Mouse (Mus musculus) left cerebral cortex, adult 2 months (tissue): ENCODE results near the gene Dop1a. TPM values are rescaled to one million over a fixed set of nuclear protein-coding genes. Genes with fewer than 3 reads are reported as not detected.
A peak's percentile ranks its signal among the peaks of the same experiment; 100 is the strongest.

ENCODE experiments used
- DNase-seq, 2 experiments: peaks; one replicate each; pipeline ENCODE4 v3.0.0; 2021 to 2022; ENCODE audit warnings: low spot score in 2 of 2, mixed read lengths in 1 of 2; ENCODE audit errors: extremely low spot score in 1 of 2
- H3K27ac ChIP-seq: fragments of 200-600 bp; 2 replicates; pipeline ENCODE4 v1.8.1; 2022
- H3K4me3 ChIP-seq: fragments of 200-600 bp; 2 replicates; pipeline ENCODE4 v1.8.1; 2022
- CTCF ChIP-seq: fragments of 200-600 bp; IDR thresholded peaks from 2 replicates; pipeline ENCODE4 v1.8.1; 2022; ENCODE audit warnings: antibody characterized with exemption, mild to moderate bottlenecking, moderate library complexity
- intact Hi-C: fragments of 180-260 bp; cut with DNase I; formaldehyde crosslinking; loops from one replicate; pipeline ENCODE4 v1.15.1; 2025
- total RNA-seq, 2 experiments: library from RNA; stranded (reverse); gene quantifications; 2 replicates each; pipeline ENCODE4 v1.2.3; 2021

Dop1a gene
- total RNA-seq, 2 experiments from 2014 or later, result 61.4 to 63.9 TPM

DNA sequence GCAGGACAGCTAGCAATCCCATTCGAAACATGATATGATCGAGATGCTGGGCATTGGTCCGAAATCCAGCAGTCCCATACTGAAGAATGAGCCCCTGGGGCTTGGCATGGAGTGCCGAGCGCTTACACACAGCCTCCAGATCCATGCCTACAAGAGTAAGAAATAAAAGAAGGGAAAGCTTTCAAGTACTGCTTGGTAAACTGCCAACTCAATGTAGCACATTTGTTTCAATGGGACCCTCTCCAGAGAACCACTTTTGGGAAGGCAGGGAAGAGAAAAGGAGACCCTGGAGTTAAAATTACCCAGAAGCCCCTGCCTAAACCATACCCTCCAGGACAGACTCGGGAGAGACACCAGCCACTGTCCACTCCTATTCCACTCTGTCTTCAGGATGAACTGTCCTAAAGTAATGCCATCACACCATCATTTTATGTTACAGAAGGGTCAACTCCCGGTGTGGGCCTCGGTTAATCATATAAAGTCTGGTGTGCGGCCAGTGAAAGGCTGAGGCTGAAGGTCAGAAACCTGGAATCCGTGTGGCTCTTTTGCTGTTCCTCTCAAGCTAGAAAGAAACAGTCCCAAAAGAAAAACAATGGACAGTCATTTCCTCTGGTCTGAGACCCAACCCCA is 103.4 kb downstream of the Dop1a start:
- TF ChIP-seq CTCF, result no peak
- intact Hi-C loops, result loop anchor here (5.0 to 10.0 kb wide), 2 partner anchors 796 to 823 kb away; partner anchors contain the start of gene Ibtk
- DNase-seq, result no peak
- no peak overlapping the region for H3K27ac ChIP-seq
- H3K4me3 ChIP-seq, result no peak overlapping the region

DNA sequence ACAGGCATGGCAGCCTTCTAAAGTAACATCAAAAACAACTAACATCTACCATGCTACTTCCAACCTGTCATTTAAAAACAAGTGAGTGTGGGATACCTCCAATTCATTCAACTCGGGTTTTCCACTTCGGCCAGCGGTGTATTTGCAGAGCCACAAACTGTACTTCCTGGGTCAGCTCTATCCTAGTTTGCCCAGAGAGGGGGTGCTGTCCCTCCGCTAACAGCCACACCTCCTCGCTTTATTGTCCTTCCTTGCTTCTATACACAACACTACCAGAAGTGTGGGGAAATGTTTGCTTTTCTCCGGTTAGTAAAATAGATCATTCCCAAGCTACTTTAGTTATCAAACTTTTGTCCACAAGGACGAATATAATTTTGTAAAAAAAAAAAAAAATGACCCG is 104.0 kb downstream of the Dop1a start:
- no peak for DNase-seq
- intact Hi-C loops, result loop anchor here (1.0 to 10.0 kb wide), 3 partner anchors 104 to 824 kb away; partner anchors contain the start of genes Dop1a and Ibtk
- no peak for TF ChIP-seq CTCF
- H3K4me3 ChIP-seq, result peak overlapping the region; percentile 96
- no peak overlapping the region for H3K27ac ChIP-seq

DNA sequence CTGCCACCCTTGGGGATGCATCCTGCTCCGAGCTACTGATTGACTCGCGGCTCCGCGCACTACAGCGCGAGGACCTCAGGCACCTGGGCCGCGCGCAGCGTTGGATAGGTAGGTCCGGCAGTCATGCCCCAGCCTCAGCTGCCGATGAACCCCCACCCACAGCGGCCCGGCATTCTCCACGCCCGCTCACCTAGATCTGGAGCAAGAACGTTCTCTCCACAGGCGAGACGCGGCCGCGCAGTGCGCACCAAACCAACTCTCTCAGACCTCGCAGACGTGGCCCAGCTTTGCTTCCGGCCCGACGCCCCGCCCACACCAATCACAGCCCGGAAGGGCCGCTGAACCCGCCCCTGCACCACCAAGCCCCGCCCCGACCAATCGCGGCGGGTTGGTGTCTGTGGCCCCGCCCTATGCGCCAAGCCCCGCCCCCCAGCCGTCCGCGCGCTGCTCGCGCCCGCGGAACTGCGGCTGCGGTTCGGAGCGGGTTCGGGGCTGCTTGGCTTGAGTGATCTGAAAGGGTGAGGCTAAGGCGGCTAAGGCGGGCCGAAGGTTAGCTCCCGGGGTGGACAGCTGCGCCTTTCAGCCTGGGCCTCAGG is 104.7 kb downstream of the Dop1a start, which contains the start of the genes Pgm3 and Rwdd2a:
Gene Pgm3 (minus strand): TSS at position 303 of the 596 bp plus-strand sequence.
Gene Rwdd2a (plus strand): TSS at position 452 of the 596 bp plus-strand sequence.
- intact Hi-C loops, result loop anchor here (1.0 to 10.0 kb wide), 3 partner anchors 104 to 824 kb away; partner anchors contain the start of genes Dop1a and Ibtk
- Histone ChIP-seq H3K4me3 (peak within 1 kb of the TSS; percentile 96), H3K27ac (peak within 1 kb of the TSS; percentile 85)
- no peak for TF ChIP-seq CTCF
- DNase-seq, result peak; percentile 95 to 97

DNA sequence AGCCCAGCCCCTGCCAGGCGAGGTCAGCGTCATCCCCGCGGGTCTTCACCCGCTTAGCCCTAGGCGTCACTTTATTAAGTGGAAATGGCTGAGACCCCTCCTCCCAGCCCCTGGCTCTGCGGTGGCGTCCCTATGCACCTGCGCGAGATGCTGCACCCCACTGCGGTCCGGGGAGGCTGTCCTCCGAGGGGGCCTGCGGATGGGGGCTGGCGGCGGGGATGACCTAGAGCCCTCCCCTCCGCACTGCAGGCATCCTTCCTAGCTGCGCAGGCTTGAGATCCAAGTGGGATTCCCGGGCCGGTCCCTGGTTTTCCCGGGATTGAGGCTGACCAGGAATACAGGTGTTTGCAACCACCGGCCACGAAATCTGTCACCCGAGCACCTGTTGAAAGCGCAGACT is 105.2 kb downstream of the Dop1a start:
- DNase-seq, result peak; percentile 40 to 49
- intact Hi-C loops, result loop anchor here (5.0 to 10.0 kb wide), 2 partner anchors 797 to 825 kb away; partner anchors contain the start of gene Ibtk
- TF ChIP-seq CTCF, result no peak
- Histone ChIP-seq H3K27ac (peak overlapping the region; percentile 79), H3K4me3 (peak overlapping the region; percentile 96)

DNA sequence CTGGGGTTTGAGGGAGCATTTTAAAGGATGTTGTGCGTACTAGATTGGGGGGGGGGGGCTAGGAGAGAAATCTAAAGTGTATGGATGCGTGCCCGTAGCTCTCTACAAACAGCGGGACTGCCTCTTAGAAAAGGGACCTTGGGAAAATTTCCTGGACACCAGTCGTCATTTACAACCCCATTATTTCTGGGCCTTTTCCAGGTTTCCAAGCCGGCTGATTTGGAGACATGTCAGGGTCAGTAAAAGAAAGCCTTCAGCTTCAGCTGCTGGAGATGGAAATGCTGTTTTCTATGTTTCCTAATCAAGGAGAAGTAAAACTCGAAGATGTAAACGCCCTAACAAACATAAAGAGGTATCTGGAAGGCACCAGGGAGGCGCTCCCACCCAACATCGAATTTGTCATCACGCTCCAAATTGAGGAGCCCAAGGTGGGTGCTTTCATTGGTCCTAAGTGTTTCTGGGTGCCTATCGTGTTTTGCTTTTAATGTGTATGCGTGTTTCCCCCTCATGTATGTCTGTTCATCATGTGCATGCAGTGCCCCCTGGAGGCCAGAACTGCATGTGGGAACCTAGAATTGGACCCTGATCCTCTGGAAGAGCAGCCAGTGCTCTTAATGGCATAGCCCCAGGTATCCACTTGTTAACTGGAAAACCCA is 105.8 kb downstream of the Dop1a start:
- intact Hi-C loops, result loop anchor here (5.0 to 10.0 kb wide), 2 partner anchors 798 to 825 kb away; partner anchors contain the start of gene Ibtk
- peak overlapping the region; percentile 96 for H3K4me3 ChIP-seq
- DNase-seq, result peak; percentile 72 to 79
- H3K27ac ChIP-seq, result no peak overlapping the region; the same call in 1 of the 2 replicates
- peak; percentile 82 for TF ChIP-seq CTCF

DNA sequence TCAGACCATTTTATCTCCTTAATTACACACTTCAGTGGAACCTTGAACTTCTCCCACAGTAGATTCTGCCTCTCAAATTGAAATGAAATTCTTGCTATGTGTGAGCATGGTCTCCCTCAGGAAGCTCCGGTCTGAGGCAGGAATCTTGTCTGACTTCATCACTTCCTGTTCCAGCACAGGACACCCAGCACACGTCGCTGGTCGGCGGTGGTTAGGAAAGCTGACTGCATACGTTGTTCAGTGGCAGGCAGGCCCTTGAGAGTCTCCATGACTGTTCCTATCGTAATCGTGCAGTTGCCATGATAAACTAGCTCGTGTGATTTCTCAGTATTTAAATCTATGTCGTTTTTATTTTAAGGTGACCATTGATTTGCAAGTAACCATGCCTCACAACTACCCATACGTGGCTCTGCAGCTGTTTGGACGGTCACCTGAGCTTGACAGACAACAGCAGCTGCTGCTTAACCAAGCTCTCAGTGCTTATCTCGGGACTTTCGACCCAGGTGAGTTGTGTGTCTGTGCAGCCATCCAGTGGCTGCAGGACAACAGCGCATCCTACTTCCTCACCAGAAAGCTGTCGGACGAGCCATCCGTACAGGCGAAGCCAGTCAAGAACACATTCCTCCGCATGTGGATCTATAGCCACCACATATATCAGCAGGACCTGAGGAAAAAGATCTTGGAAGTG is 106.8 kb downstream of the Dop1a start:
- no peak overlapping the region for H3K4me3 ChIP-seq
- H3K27ac ChIP-seq, result no peak overlapping the region
- DNase-seq, result no peak
- intact Hi-C loops, result loop anchor here (5.0 to 10.0 kb wide), 2 partner anchors 799 to 826 kb away; partner anchors contain the start of gene Ibtk
- no peak for TF ChIP-seq CTCF

DNA sequence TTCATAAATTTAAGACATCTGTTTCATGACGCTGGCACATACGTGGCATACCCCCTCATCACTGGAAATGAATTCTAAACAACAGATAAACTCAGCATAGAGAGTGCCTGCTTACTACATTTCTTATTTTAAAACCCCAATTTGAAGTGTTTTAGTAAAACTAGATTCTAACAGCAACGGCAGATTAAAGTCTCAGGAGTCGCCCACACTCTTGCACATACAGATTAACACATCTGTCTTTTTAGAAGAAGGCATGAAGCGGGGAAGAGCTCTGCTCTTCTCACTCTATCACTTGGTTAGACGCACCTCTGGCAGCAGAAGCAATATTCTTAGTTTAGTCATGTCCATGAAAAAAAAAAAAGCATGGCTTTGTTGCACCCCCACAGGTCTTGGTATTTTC is 108.2 kb downstream of the Dop1a start:
- H3K27ac ChIP-seq, result no peak overlapping the region
- H3K4me3 ChIP-seq, result no peak overlapping the region
- intact Hi-C loops, result loop anchor here (10.0 kb wide), 1 partner anchor 800 kb away; no protein-coding TSS in a partner anchor
- DNase-seq, result no peak
- TF ChIP-seq CTCF, result no peak

DNA sequence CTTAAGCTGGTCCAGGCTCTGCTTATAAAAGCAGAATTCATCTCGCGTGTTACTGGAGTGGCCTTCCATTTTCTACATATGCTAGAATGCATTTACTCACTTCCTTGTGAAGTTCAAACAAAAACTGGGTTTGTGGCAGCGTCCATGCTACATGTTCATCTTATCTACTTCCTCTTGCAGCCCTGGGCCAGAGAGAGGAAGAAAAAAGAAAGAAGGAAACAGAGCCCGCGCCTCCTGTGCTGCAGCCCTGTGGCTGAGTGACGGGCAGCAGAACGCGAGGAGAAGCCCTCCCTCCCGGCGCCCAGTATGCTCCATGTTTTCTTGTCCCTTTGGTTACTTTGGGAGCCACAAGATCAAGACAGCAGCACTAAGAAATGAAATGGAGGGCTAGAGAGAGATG is 112.7 kb downstream of the Dop1a start:
- intact Hi-C loops, result loop anchor here (10.0 kb wide), 1 partner anchor 805 kb away; no protein-coding TSS in a partner anchor
- Histone ChIP-seq H3K4me3 (no peak overlapping the region), H3K27ac (no peak overlapping the region)
- TF ChIP-seq CTCF, result no peak
- no peak for DNase-seq

DNA sequence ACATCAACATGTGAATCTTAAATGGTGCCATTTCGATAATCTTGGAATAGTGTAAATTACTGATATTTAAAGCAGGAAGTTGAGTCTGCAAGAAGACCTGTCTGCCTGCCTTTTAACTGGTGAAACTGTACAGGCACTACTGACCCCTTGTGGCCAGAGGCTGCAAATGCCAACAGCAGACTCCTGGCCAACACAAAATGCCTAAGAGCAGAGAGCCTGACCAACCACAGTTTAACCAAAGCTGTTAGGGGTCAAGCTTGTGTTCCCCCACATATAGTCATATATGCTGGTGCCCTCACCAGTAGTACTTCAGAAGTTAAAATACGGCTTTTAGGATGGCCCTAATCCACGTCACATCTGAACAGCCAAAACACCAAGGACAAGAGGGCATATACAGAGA is 116.8 kb downstream of the Dop1a start:
- no peak overlapping the region for H3K27ac ChIP-seq
- intact Hi-C loops, result no loop called here
- DNase-seq, result peak; percentile 73 to 74
- H3K4me3 ChIP-seq, result no peak overlapping the region
- peak; percentile 94 for TF ChIP-seq CTCF

DNA sequence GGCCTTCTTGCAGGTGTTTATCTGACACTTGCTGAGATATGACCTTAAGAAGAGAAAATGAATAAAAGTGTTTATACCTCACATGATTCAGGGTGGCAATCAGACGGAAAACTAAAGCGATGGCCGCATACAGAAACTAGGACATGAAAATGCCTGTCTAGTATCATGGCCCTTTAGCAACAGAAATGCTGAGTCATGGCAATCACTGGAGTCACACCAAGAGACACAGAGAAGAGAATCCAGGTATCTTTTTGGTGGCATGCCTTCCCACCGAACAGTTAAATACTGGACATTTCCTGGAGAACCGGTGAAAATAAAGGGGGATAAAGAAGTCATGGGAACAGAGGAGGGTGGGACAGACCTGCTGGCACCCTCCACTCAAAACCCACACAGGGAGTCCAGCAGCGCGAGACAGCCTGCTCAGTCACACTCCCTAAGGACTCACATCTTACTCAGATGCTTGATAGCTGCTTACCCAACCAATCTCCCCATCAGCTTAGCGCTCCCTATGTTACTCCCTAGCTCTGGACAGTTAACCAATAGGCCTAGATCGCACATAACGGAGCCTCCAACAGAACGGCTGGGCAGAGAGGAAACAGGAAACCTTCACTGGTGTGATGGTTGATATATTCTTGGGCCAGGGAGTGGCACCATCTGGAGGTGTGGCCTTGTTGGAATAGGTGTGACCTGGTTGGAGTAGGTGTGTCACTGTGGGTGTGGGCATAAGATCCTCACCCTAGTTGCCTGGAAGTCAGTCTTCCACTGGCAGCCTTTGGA is 120.3 kb downstream of the Dop1a start:
- no peak for DNase-seq
- intact Hi-C loops, result no loop called here
- Histone ChIP-seq H3K4me3 (no peak overlapping the region), H3K27ac (no peak overlapping the region)
- no peak for TF ChIP-seq CTCF
